8 mouse cellular contexts compared by ENCODE assay signal in the genomic region with DNA sequence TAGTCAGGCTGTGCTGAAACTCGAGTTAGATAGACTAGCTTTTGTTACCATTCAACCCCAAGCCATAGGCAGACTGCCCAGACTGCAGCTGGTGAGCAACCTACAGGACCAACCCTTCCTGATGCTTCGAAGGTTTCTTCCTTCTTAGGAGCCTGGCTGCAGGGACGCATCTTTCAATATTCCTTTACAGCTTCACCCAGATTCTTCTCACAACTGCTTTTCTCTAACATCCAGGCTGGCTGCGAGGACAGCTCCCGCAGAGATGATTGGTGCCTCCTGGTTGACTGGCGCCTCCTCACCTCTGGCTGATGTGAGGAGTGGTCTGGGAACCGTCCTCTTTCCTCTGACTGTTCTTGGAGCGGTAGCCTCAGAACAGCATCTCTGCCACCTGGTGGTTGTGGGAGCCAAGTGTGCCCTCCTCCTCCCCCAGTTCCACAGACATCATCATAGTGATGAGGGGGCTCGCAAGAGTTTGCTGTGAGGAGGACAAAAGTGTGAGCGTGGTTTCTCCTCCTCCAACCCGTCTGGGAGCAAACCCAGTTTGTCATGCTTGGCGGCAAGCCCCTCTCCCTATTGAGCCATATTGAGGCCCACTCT. TPM values are rescaled to one million over a fixed set of nuclear protein-coding genes. Genes with fewer than 3 reads are reported as not detected.
DNase-seq lines count a peak whose midpoint lies in the region; ATAC-seq and TF ChIP-seq lines count a peak whose summit lies in the region.

No protein-coding gene starts in this region.

- DNase-seq in urinary bladder, postnatal 36 days (ENCODE audit: low spot score in 2 of 2): peak; percentile 60 to 64
- DNase-seq in urinary bladder, postnatal 10 days (ENCODE audit: low spot score): no peak
- DNase-seq in heart, adult 18-20 months: peak; percentile 69 to 83
- peak; percentile 51 for DNase-seq in kidney, adult 11 months
- DNase-seq in midbrain, embryonic 11.5 days (ENCODE audit: low spot score, missing footprints): peak; percentile 96
- DNase-seq in spleen, postnatal 36 days (ENCODE audit: low spot score in 2 of 2): peak; percentile 55

- no peak overlapping the region; the same call in 1 of the 2 replicates for H3K4me3 ChIP-seq in cortical plate, adult 2 months (ENCODE audit: insufficient read depth, low read length)
- H3K4me3 ChIP-seq in limb, embryonic 12.5 days (replicated peaks): peak overlapping the region; percentile 51; the same call in 1 of the 2 replicates
- H3K4me3 ChIP-seq in midbrain, embryonic 11.5 days (ENCODE audit: low read depth, low read length): no peak overlapping the region

- TF ChIP-seq CTCF in cortical plate, adult 2 months (IDR thresholded peaks at IDR 0.05; ENCODE audit: extremely low read depth, insufficient read depth, low read length): peak; percentile 81

- no peak overlapping the region for H3K27ac ChIP-seq in cortical plate, adult 2 months (ENCODE audit: insufficient read depth, low read length)
- peak overlapping the region; percentile 42; the same call in 1 of the 2 replicates for H3K27ac ChIP-seq in limb, embryonic 12.5 days
- H3K27ac ChIP-seq in midbrain, embryonic 11.5 days (ENCODE audit: low read depth, low read length): no peak overlapping the region

- H3K36me3 ChIP-seq in limb, embryonic 12.5 days: no peaks in the 10 kb centered on the region
- H3K36me3 ChIP-seq in midbrain, embryonic 11.5 days (ENCODE audit: control insufficient read depth, insufficient read depth, low read length): no peaks in the 10 kb centered on the region

- no peaks in the 10 kb centered on the region for H3K4me1 ChIP-seq in cortical plate, adult 2 months (ENCODE audit: control insufficient read depth, insufficient read depth, low read length)
- peaks cover 32% of the 10 kb centered on the region for H3K4me1 ChIP-seq in limb, embryonic 12.5 days (replicated peaks)
- H3K4me1 ChIP-seq in midbrain, embryonic 11.5 days (ENCODE audit: control insufficient read depth, insufficient read depth, low read length): peaks cover 13% of the 10 kb centered on the region

- no peaks in the 10 kb centered on the region for H3K9me3 ChIP-seq in limb, embryonic 12.5 days
- H3K9me3 ChIP-seq in midbrain, embryonic 11.5 days (ENCODE audit: control insufficient read depth, low read length): no peaks in the 10 kb centered on the region

- no peak for ATAC-seq in limb, embryonic 12.5 days (ENCODE audit: insufficient number of reproducible peaks, insufficient read depth, low FRiP score, low TSS enrichment, low read depth)
- ATAC-seq in midbrain, embryonic 11.5 days (ENCODE audit: low FRiP score): no peak

- no peak for TF ChIP-seq POLR2A in cortical plate, adult 2 months (IDR thresholded peaks at IDR 0.05; ENCODE audit: extremely low read depth, insufficient read depth, low read length)

- H3K4me2 ChIP-seq in limb, embryonic 12.5 days: peak overlapping the region; percentile 88
- peak overlapping the region; percentile 74 for H3K4me2 ChIP-seq in midbrain, embryonic 11.5 days

- 2% methylated on average over 12 of the region's 12 CpGs for WGBS in limb, embryonic 12.5 days
- WGBS in midbrain, embryonic 11.5 days: 3% methylated on average over 12 of the region's 12 CpGs

- H3K27me3 ChIP-seq in limb, embryonic 12.5 days: 0 out of 2 replicates have a peak, but pooled peaks cover 4% of the 10 kb centered on the region
- H3K27me3 ChIP-seq in midbrain, embryonic 11.5 days (ENCODE audit: control insufficient read depth, insufficient read depth, low read length): peaks cover 6% of the 10 kb centered on the region; the same call in 1 of the 2 replicates

- H3K9ac ChIP-seq in limb, embryonic 12.5 days (replicated peaks): peak overlapping the region; percentile 35; the same call in 1 of the 2 replicates
- H3K9ac ChIP-seq in midbrain, embryonic 11.5 days (ENCODE audit: low read length): peak overlapping the region; percentile 7; the same call in 1 of the 2 replicates

RNA-seq across cellular contexts. Expression of gene Fos, which starts 14.0 kb away (rescaled TPM):
- 24.3 and 41.8 TPM in 2 replicates for polyA plus RNA-seq in cortical plate, adult 2 months (2012; rRNA removed)
- total RNA-seq in heart, adult 18-20 months (2021): 1 to 10 TPM; 2.1 to 5.4 TPM
- polyA plus RNA-seq in limb, embryonic 12.5 days (2016; fragmentation: Nextera tagmentation; extraction: Ambion mirVana): 2.0 and 2.7 TPM in 2 replicates
- 0.54 and 0.89 TPM in 2 replicates for polyA plus RNA-seq in midbrain, embryonic 11.5 days (2014; fragmentation: Nextera tagmentation; extraction: Ambion mirVana)
